Mouse (Mus musculus) midbrain, embryonic 12.5 days (tissue): ENCODE measurements around the gene Icam2. TPM values are rescaled to one million over a fixed set of nuclear protein-coding genes. Genes with fewer than 3 reads are reported as not detected.

ENCODE experiments used
- ATAC-seq: fragments of 200-750 bp; cut with Nextera tagmentation; 2 replicates; pipeline ENCODE4 v1.8.0; 2017; ENCODE audit warnings: low read depth, moderate TSS enrichment, moderate library complexity; ENCODE audit not compliant: low FRiP score
- H3K27ac ChIP-seq: fragments of 300-500 bp; sonication (generic); replicated peaks from 2 replicates; pipeline ENCODE4 v1.5.1; 2016; ENCODE audit warnings: mild to moderate bottlenecking
- H3K27me3 ChIP-seq: fragments of 300-500 bp; sonication (generic); 2 replicates; pipeline ENCODE4 v1.6.1; 2016; ENCODE audit warnings: mild to moderate bottlenecking
- H3K36me3 ChIP-seq: fragments of 300-500 bp; sonication (generic); 2 replicates; pipeline ENCODE4 v1.6.1; 2016
- H3K4me1 ChIP-seq: fragments of 300-500 bp; sonication (generic); 2 replicates; pipeline ENCODE4 v1.6.1; 2016
- H3K4me2 ChIP-seq: fragments of 300-500 bp; sonication (generic); replicated peaks from 2 replicates; pipeline ENCODE4 v1.6.1; 2016; ENCODE audit warnings: mild to moderate bottlenecking, moderate library complexity
- H3K4me3 ChIP-seq: fragments of 300-500 bp; sonication (generic); 2 replicates; pipeline ENCODE4 v1.5.1; 2016; ENCODE audit warnings: mild to moderate bottlenecking
- H3K9ac ChIP-seq: fragments of 300-500 bp; sonication (generic); replicated peaks from 2 replicates; pipeline ENCODE4 v1.6.1; 2016; ENCODE audit warnings: mild to moderate bottlenecking, moderate library complexity
- H3K9me3 ChIP-seq: fragments of 300-500 bp; sonication (generic); 2 replicates; pipeline ENCODE4 v1.6.1; 2016; ENCODE audit warnings: mild to moderate bottlenecking
- WGBS: fragments of 180-500 bp; shearing (Covaris S2); methylation state at CpG from one replicate; pipeline ENCODE4 v1.1.7; 2016; 5-methylcytosine and 5-hydroxymethylcytosine counted together
- polyA plus RNA-seq: library from polyadenylated mRNA; unstranded; fragments of >200 nt; fragmentation: Nextera tagmentation; extraction: Ambion mirVana; gene quantifications from 2 replicates; pipeline ENCODE4 v1.2.1, GENCODE M21; 2016

Gene Icam2
- polyA plus RNA-seq, result 8.7 and 12.5 TPM in 2 replicates

DNA sequence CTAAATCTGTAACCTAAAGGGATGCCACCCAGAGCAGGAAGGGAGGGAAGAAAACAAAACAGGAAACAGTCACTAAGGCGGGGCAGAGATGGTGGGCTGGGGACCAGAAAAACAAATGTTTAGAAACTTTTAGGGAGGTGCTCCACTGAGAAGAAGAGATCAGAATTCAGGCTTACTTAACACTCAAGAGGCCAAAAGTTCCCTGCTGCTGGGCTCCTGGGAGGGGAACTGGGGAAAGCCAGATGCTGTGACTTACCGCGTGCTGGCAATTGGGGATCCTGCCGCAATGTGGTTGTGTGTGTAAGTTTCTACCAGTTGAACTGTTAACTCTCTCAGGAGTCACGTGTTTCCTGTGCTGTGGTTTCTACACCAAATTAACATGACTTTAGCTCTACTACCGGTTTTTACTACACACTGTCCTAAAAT lies at the start of gene Icam2:
TSS of gene Icam2 (minus strand) at position 285 of the 426 bp plus-strand sequence.
- Histone ChIP-seq H3K9me3 (no peaks in the 10 kb centered on the region), H3K27me3 (no peaks in the 10 kb centered on the region), H3K4me1 (no peaks in the 10 kb centered on the region), H3K9ac (no peak within 1 kb of the TSS), H3K4me3 (no peak within 1 kb of the TSS), H3K36me3 (no peaks in the 10 kb centered on the region), H3K27ac (no peak within 1 kb of the TSS), H3K4me2 (no peak within 1 kb of the TSS)
- no peak for ATAC-seq
- 83% methylated on average over 6 of the region's 6 CpGs for WGBS

DNA sequence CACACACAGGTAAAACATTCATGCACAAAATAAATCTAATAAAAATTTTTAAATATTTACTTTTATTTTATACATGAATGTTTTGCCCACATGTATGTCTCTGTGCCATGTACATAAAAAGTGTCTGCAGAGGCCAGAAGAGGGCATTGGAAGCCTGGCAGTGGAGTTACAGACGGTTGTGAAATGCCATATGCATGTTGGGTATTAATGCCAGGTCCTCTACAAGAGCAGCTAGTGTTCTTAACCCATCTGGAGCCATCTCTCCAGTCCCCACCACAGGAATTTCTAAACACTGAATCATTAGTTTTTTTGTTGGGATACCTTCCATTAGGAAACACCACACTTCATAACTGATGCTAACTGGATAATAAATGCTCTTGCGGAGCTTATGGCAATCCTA lies 49.7 kb upstream of the Icam2 start:
- Histone ChIP-seq H3K27ac (no peak overlapping the region), H3K9me3 (no peaks in the 10 kb centered on the region), H3K36me3 (no peaks in the 10 kb centered on the region), H3K4me2 (no peak overlapping the region), H3K4me1 (no peaks in the 10 kb centered on the region), H3K4me3 (no peak overlapping the region), H3K9ac (no peak overlapping the region), H3K27me3 (no peaks in the 10 kb centered on the region)
- 87% methylated on average over 2 of the region's 2 CpGs for WGBS
- no peak for ATAC-seq

DNA sequence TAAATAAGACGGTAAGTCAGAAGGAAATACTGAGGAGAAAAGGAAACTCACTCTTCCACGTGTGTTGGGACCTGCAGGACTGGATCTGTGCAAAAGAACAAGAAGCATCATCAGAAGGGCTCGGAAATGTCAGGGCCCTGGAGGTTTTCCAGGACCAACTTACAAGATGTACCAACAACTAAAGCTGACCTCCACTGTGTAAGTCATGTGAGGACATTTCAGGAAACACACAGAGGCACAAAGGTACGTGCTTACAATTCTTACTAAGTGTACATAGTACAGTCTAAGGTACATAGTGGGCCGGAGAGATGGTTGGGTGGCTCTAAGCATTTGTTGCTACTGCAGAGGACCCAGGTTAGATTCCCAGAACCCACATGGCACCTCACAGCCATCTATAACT lies 49.2 kb upstream of the Icam2 start:
- Histone ChIP-seq H3K4me2 (no peak overlapping the region), H3K27ac (no peak overlapping the region), H3K36me3 (no peaks in the 10 kb centered on the region), H3K9ac (no peak overlapping the region), H3K27me3 (no peaks in the 10 kb centered on the region), H3K4me1 (no peaks in the 10 kb centered on the region), H3K4me3 (no peak overlapping the region), H3K9me3 (no peaks in the 10 kb centered on the region)
- ATAC-seq, result no peak
- WGBS, result 92% methylated on average over 5 of the region's 5 CpGs

DNA sequence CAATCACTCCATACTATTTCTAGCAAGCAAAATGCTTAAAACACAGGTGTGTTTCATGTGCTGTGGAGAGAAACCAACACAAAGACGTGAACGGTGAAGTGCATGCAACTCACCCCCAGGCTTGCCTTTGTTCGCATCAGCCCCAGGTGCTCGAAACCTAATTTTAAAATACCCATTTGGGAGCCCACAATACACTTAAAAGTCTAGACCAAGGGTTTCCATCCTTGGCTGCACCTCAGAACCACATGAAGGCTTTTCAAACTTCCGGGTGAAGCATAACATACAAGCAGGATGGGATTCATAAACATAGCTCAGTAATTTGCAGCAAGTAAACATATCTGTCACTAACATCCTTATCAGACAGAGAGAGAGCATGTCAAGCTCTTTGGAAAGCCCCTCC lies 42.5 kb upstream of the Icam2 start:
- H3K27me3 ChIP-seq, result no peaks in the 10 kb centered on the region
- H3K4me2 ChIP-seq, result no peak overlapping the region
- ATAC-seq, result no peak
- H3K36me3 ChIP-seq, result peaks cover 4% of the 10 kb centered on the region; the same call in 1 of the 2 replicates
- no peak overlapping the region for H3K27ac ChIP-seq
- no peak overlapping the region for H3K9ac ChIP-seq
- H3K4me3 ChIP-seq, result no peak overlapping the region
- WGBS, result 88% methylated on average over 5 of the region's 5 CpGs
- H3K4me1 ChIP-seq, result no peaks in the 10 kb centered on the region
- no peaks in the 10 kb centered on the region for H3K9me3 ChIP-seq

DNA sequence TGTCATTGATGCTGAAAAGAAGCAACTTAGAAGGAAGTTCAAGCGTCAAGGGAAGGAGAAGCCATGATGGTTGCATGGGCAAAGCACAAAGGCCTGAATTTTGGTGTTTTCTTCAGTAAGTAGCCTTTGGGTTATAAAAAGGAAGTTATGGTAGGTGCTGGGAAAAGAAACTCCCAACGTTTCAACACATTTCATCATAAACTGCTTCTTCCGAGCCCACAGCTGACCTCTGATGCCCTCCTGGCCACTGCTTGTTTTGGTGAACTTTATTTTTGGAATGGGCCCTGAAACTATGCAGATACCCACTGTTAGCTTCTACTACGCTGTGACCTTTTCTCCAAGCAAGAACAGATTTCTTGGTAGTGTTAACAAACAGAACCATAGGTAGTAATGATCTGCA lies 41.8 kb upstream of the Icam2 start:
- 87% methylated on average over 4 of the region's 4 CpGs for WGBS
- H3K4me1 ChIP-seq, result no peaks in the 10 kb centered on the region
- no peak overlapping the region for H3K4me2 ChIP-seq
- H3K27ac ChIP-seq, result no peak overlapping the region
- H3K9ac ChIP-seq, result no peak overlapping the region
- ATAC-seq, result no peak
- no peaks in the 10 kb centered on the region for H3K27me3 ChIP-seq
- peaks cover 4% of the 10 kb centered on the region; the same call in 1 of the 2 replicates for H3K36me3 ChIP-seq
- no peak overlapping the region for H3K4me3 ChIP-seq
- H3K9me3 ChIP-seq, result no peaks in the 10 kb centered on the region

DNA sequence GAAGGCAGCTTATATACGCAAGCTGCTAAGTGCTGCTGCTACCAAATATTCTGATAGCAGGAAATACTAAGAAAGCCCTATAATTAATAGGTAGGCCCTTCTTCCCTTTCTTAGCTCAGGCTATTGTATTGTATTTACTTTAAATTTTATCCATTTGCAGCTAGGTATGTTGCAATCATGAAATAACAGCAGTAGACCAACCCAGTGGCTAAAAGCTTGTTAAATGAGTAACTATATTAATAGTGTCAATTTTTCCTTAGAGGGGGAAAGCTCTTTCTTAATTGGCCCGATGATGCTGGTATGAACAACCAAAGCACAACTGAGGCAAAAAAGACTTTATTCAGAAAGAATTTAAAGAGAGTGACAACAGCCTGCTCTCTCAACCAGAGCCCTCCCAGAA lies 40.7 kb upstream of the Icam2 start:
- peaks cover 4% of the 10 kb centered on the region; the same call in 1 of the 2 replicates for H3K36me3 ChIP-seq
- 92% methylated on average over 2 of the region's 2 CpGs for WGBS
- no peak for ATAC-seq

DNA sequence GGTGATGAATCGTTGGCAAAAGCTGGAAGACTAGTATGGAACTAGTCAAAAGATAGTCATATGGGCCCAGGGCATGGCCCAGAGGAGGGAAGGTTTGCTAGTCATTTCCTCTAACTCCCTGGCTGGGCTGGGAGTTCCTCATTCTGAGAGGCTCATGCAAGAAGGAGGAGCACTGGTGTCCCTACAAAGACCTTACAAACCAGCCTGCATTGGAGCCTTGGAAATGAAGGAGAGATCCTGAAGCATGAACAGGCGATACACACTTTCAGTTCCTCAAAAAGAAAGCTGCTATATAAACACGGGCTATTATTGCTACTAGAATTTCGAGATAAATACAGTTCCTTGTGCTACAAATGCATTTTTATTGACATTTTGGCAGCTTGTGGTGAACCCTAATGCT lies 40.2 kb upstream of the Icam2 start:
- Histone ChIP-seq H3K4me1 (no peaks in the 10 kb centered on the region), H3K27me3 (no peaks in the 10 kb centered on the region), H3K27ac (no peak overlapping the region), H3K36me3 (peaks cover 6% of the 10 kb centered on the region; the same call in 1 of the 2 replicates), H3K4me2 (no peak overlapping the region), H3K9ac (no peak overlapping the region), H3K4me3 (no peak overlapping the region), H3K9me3 (no peaks in the 10 kb centered on the region)
- WGBS, result 87% methylated on average over 4 of the region's 4 CpGs
- no peak for ATAC-seq

More for the DNA sequence above, 40.7 kb upstream of the Icam2 start:
- no peaks in the 10 kb centered on the region for H3K4me1 ChIP-seq
- H3K9ac ChIP-seq, result no peak overlapping the region
- H3K27me3 ChIP-seq, result no peaks in the 10 kb centered on the region
- H3K27ac ChIP-seq, result no peak overlapping the region
- no peaks in the 10 kb centered on the region for H3K9me3 ChIP-seq
- H3K4me3 ChIP-seq, result no peak overlapping the region
- no peak overlapping the region for H3K4me2 ChIP-seq

DNA sequence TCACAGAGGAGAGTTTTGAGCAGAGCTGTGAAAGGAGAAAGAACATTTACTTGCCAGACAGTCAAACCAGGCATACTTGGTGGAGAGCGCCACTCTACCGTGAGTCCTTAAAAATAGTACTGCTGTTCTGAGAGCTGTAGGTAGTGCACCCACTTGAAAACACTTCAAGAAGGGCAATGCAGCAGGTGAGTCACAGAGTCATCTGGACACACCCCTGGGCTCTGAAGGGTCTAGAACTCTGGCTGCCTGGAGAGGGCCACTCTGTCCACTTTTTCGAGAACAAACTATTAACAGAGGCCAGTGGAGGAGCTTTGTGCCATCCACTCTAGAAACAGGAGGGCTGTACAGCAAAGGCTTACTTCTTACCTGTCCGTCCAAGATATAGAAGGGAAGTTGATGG lies 38.6 kb upstream of the Icam2 start:
- no peak for ATAC-seq
- WGBS, result 87% methylated on average over 4 of the region's 4 CpGs
- H3K4me1 ChIP-seq, result no peaks in the 10 kb centered on the region

DNA sequence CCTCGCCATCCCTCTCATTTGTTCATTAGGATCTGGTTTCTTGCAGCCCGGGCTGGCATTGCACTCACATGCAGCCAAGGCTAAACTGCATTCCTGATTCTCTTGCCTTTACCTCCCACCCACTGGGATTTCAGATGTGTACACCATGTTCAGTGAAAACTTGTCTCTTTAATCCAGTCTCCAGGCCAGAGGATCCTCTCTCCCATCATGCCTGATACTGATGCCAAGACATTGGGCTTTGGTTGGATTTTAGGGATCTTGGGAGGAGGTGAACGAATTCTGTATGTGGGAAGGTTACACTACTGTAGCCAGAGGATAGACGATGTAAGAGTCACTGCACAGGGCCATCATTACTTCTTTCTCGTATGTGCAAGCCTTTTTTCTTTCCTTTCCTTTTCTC lies 37.3 kb upstream of the Icam2 start:
- ATAC-seq, result no peak
- Histone ChIP-seq H3K4me3 (no peak overlapping the region), H3K9me3 (no peaks in the 10 kb centered on the region), H3K4me1 (no peaks in the 10 kb centered on the region), H3K36me3 (peaks cover 17% of the 10 kb centered on the region; the same call in 1 of the 2 replicates), H3K27ac (no peak overlapping the region), H3K4me2 (no peak overlapping the region), H3K9ac (no peak overlapping the region), H3K27me3 (no peaks in the 10 kb centered on the region)
- WGBS, result 94% methylated on average over 5 of the region's 5 CpGs

More for the DNA sequence above, 38.6 kb upstream of the Icam2 start:
- Histone ChIP-seq H3K9ac (no peak overlapping the region), H3K9me3 (no peaks in the 10 kb centered on the region), H3K36me3 (peaks cover 17% of the 10 kb centered on the region; the same call in 1 of the 2 replicates), H3K4me3 (no peak overlapping the region), H3K27me3 (no peaks in the 10 kb centered on the region), H3K4me2 (no peak overlapping the region), H3K27ac (no peak overlapping the region)

DNA sequence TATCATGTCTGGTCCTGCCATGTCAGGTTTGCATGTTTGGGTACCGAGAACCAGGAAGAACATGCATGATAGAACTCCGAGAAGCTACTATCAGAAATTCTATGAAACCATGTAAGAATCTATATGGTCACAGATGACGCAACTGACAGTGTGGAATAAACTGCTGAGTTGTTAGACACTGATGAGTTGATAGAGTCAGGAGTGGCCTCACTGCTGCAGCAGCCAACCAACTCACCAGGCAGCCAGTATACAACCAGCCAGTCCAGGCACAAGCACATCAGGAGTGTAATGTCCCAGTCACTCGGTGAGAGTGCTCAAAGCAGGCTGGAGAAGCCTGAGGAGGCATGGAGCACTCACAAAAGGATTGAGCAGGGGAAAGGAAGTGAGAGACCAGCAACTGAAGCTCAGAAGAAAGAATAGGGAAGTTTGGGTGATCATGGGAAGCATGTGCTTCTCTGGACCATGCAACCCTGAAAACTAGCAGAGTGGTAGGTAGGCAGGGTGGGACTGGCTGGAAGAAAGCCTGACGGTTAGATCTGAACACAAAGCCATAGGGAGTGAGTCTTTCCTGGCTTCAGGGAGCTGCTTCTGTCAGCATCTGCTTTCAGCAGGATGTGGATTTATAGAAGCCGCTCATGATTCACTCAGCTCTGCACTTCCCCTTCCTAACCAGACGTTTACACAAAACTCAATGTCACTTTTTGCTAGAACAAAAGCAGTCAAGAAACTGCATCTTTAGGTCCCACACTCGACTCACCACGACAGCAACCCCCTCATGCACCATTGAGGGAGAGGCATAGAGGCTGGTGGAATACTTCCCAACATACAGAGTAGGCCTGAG lies 31.6 kb upstream of the Icam2 start:
- Histone ChIP-seq H3K4me2 (no peak overlapping the region), H3K4me1 (no peaks in the 10 kb centered on the region), H3K27ac (no peak overlapping the region), H3K4me3 (no peak overlapping the region), H3K9me3 (no peaks in the 10 kb centered on the region), H3K27me3 (no peaks in the 10 kb centered on the region), H3K36me3 (peaks cover 13% of the 10 kb centered on the region; the same call in 1 of the 2 replicates), H3K9ac (no peak overlapping the region)
- no peak for ATAC-seq
- WGBS, result 83% methylated on average over 9 of the region's 9 CpGs

DNA sequence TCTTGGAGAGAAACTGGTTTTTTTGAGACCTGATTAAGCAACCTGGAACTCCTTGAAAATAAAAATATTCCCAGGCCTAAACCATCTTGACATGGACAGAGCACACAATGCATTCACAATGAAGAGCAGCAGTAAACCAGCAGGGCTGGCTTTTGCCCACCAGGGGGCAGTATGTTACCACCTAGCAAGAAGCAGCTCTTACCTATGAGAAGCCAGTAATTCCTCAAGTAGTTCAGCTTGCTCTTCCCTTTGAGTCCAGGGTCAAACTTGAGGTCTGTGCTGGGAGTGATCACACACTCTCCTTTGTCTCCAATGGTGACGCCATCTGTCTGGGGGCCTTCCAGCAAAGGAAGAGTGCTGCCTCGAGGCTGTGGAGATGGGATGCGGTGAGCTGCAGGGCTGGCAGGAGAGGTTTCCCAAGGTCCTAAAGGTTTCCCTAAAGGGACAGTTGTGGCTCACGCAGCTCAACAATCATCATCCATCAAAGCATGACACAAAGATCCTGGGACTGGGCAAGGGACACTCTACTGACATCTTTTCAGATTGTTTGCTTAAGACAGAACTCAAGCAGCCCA lies 30.8 kb upstream of the Icam2 start:
- no peak for ATAC-seq

DNA sequence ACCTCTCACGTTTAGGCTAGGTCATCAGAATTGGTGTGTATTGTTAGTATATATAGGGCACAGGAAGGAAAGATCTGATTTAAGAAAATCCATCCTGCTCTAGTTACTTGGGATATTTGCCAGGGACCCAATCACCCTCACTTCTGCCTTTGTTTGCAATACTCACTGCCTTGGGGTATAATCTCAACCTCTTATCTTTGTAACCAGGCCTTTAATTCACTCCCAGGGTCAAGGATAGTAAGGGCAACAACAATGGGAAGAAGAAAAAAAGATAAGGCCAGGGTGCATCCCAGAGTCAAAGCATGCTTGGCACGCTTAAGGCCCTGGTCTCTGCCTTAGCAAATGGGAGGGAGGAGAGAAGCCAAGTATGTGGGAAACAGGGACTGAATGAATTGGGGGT lies 30.0 kb upstream of the Icam2 start:
- ATAC-seq, result no peak
- H3K27me3 ChIP-seq, result no peaks in the 10 kb centered on the region
- H3K4me2 ChIP-seq, result no peak overlapping the region
- WGBS, result 85% methylated on average over 2 of the region's 2 CpGs
- no peaks in the 10 kb centered on the region for H3K4me1 ChIP-seq
- H3K9me3 ChIP-seq, result no peaks in the 10 kb centered on the region
- H3K4me3 ChIP-seq, result no peak overlapping the region
- H3K36me3 ChIP-seq, result peaks cover 16% of the 10 kb centered on the region; the same call in 1 of the 2 replicates
- no peak overlapping the region for H3K9ac ChIP-seq
- H3K27ac ChIP-seq, result no peak overlapping the region

More for the DNA sequence above, 30.8 kb upstream of the Icam2 start:
- Histone ChIP-seq H3K9me3 (no peaks in the 10 kb centered on the region), H3K27ac (no peak overlapping the region), H3K36me3 (peaks cover 17% of the 10 kb centered on the region; the same call in 1 of the 2 replicates), H3K27me3 (no peaks in the 10 kb centered on the region), H3K4me3 (no peak overlapping the region), H3K4me2 (no peak overlapping the region), H3K9ac (no peak overlapping the region), H3K4me1 (no peaks in the 10 kb centered on the region)
- WGBS, result 52% methylated on average over 4 of the region's 4 CpGs
